Mouse (Mus musculus): ENCODE results near the gene Anp32a. TPM values are rescaled to one million over a fixed set of nuclear protein-coding genes. Genes with fewer than 3 reads are reported as not detected.

Anp32a gene
- total and polyA plus RNA-seq, 3 experiments, result 182 to 516 (median 362) TPM

DNA sequence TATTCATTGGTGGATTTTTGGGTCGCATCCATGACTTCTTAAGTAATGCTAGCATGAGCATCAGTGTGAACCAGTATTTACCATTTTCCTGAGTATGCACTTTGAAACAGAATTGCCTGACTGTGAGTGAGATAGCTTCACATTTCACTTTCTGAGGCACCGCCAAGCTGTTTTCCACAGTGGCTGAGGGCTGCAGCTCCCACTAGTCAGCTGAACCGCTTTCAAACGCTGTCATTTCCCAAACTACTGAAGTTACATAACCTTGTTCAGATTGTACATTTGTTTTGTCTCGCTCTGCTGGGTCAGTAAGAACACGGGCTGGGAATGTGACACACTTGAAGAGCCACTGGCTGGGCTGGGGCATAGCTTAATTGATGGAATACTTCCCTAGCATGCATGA, 25.5 kb upstream of the Anp32a start:
- H3K79me2 ChIP-seq (ENCODE audit: control insufficient read depth, insufficient read depth, low read length, poor library complexity), result no peaks in the 10 kb centered on the region
- H3K4me1 ChIP-seq (ENCODE audit: control insufficient read depth in 1 of 2, insufficient read depth in 2 of 2, low read length in 2 of 2), result no peaks in the 10 kb centered on the region
- TF ChIP-seq MXI1 (IDR thresholded peaks at IDR 0.05; ENCODE audit: low read depth, low read length), result no peak
- TF ChIP-seq ZC3H11A (IDR thresholded peaks at IDR 0.05; ENCODE audit: low read depth, low read length), result no peak
- TF ChIP-seq NRF1 (IDR thresholded peaks at IDR 0.05; ENCODE audit: insufficient read depth, low read depth, low read length, poor library complexity, severe bottlenecking), result no peak
- no peak for TF ChIP-seq HCFC1 (IDR thresholded peaks at IDR 0.05; ENCODE audit: low read depth, low read length)
- TF ChIP-seq USF1 (IDR thresholded peaks at IDR 0.05; ENCODE audit: low read depth, low read length), result no peak
- no peak for TF ChIP-seq JUND (IDR thresholded peaks at IDR 0.05; ENCODE audit: low read depth, low read length)
- TF ChIP-seq ZNF384 (IDR thresholded peaks at IDR 0.05; ENCODE audit: low read depth, low read length), result no peak
- no peak for TF ChIP-seq MEF2A (IDR thresholded peaks at IDR 0.05; ENCODE audit: extremely low read depth, insufficient replicate concordance, low read depth, low read length, poor library complexity, severe bottlenecking)
- TF ChIP-seq MYC (IDR thresholded peaks at IDR 0.05; ENCODE audit: low read depth, low read length), result no peak
- no peak for TF ChIP-seq TAL1 (IDR thresholded peaks at IDR 0.05; ENCODE audit: low read length)
- TF ChIP-seq EP300 (IDR thresholded peaks at IDR 0.05; ENCODE audit: low read depth in 1 of 2, low read length in 2 of 2), result no peak
- no peak for TF ChIP-seq SMC3 (IDR thresholded peaks at IDR 0.05; ENCODE audit: low read depth, low read length)
- no peak overlapping the region for H3K9ac ChIP-seq (ENCODE audit: control insufficient read depth, low read depth, low read length, poor library complexity, severe bottlenecking)
- no peak for DNase-seq (ENCODE audit: low read depth, low spot score)
- no peak overlapping the region for H3K27ac ChIP-seq (ENCODE audit: control insufficient read depth, low read depth, low read length)
- peaks cover 0 to 3% of the 10 kb centered on the region in 2 experiments; a peak in 3 of 4 replicates for H3K27me3 ChIP-seq (ENCODE audit: control insufficient read depth in 1 of 2, insufficient read depth in 2 of 2, low read length in 2 of 2)
- H3K36me3 ChIP-seq (ENCODE audit: control insufficient read depth in 1 of 2, insufficient read depth in 2 of 2, low read length in 2 of 2), result no peaks in the 10 kb centered on the region
- no peak overlapping the region for H3K4me3 ChIP-seq (ENCODE audit: control insufficient read depth in 1 of 2, insufficient read depth in 1 of 2, low read depth in 2 of 2, low read length in 2 of 2)
- H3K9me3 ChIP-seq (replicated peaks; ENCODE audit: insufficient read depth, low read length), result no peaks in the 10 kb centered on the region

DNA sequence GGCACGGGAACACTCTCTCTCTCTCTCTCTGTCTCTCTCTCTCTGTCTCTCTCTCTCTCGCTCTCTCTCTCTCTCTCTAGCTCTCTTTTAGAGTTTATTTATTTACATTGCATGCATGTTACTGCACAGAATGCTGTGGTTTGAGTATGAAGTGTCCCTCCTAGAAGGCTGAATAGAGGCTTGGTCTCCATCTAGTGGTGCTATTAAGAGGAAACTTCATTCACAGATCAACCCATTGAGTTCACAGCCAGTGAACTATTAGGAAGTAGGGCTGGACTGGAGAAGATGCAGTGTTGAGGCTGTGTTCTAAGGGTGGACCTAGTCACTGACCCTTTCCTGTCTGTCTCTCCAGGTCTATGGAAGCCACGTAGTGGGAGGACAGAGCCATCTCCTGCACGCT, 22.4 kb upstream of the Anp32a start:
- no peak overlapping the region for H3K27ac ChIP-seq (ENCODE audit: control insufficient read depth, low read depth, low read length)
- no peak for TF ChIP-seq EP300 (IDR thresholded peaks at IDR 0.05; ENCODE audit: low read depth in 1 of 2, low read length in 2 of 2)
- TF ChIP-seq POLR2A (IDR thresholded peaks at IDR 0.05; ENCODE audit: control insufficient read depth in 1 of 2, insufficient read depth in 1 of 2, low read depth in 1 of 2, low read length in 2 of 2, poor library complexity in 1 of 2), result no peak
- TF ChIP-seq POLR2AphosphoS5 (IDR thresholded peaks at IDR 0.05; ENCODE audit: borderline replicate concordance, low read depth, low read length), result no peak
- TF ChIP-seq SIN3A (IDR thresholded peaks at IDR 0.05; ENCODE audit: low read length), result no peak
- TF ChIP-seq SMC3 (IDR thresholded peaks at IDR 0.05; ENCODE audit: low read depth, low read length), result no peak
- TF ChIP-seq MEF2A (IDR thresholded peaks at IDR 0.05; ENCODE audit: extremely low read depth, insufficient replicate concordance, low read depth, low read length, poor library complexity, severe bottlenecking), result no peak
- no peak for TF ChIP-seq ZMIZ1 (IDR thresholded peaks at IDR 0.05; ENCODE audit: low read depth, low read length)
- no peak for TF ChIP-seq GABPA (IDR thresholded peaks at IDR 0.05; ENCODE audit: low read depth, low read length)
- no peak for TF ChIP-seq UBTF (IDR thresholded peaks at IDR 0.05; ENCODE audit: borderline replicate concordance, insufficient read depth, low read depth, low read length)
- no peak for TF ChIP-seq ETS1 (IDR thresholded peaks at IDR 0.05; ENCODE audit: low read depth, low read length)
- no peak for TF ChIP-seq HCFC1 (IDR thresholded peaks at IDR 0.05; ENCODE audit: low read depth, low read length)
- no peak for TF ChIP-seq MYB (IDR thresholded peaks at IDR 0.05; ENCODE audit: low read depth, low read length)
- TF ChIP-seq E2F4 (IDR thresholded peaks at IDR 0.05; ENCODE audit: borderline replicate concordance, low read depth, low read length), result no peak
- no peak for TF ChIP-seq TCF12 (IDR thresholded peaks at IDR 0.05; ENCODE audit: low read depth, low read length)
- no peak for TF ChIP-seq MAX (IDR thresholded peaks at IDR 0.05; ENCODE audit: low read length)
- no peak for TF ChIP-seq GATA1 (IDR thresholded peaks at IDR 0.05; ENCODE audit: low read depth, low read length)
- H3K9me3 ChIP-seq (replicated peaks; ENCODE audit: insufficient read depth, low read length), result no peaks in the 10 kb centered on the region
- no peak overlapping the region for H3K4me3 ChIP-seq (ENCODE audit: control insufficient read depth in 1 of 2, insufficient read depth in 1 of 2, low read depth in 2 of 2, low read length in 2 of 2)
- H3K79me2 ChIP-seq (ENCODE audit: control insufficient read depth, insufficient read depth, low read length, poor library complexity), result no peaks in the 10 kb centered on the region
- H3K27me3 ChIP-seq (ENCODE audit: control insufficient read depth in 1 of 2, insufficient read depth in 2 of 2, low read length in 2 of 2), result peaks cover 0 to 4% of the 10 kb centered on the region in 2 experiments; a peak in 3 of 4 replicates
- H3K4me1 ChIP-seq (ENCODE audit: control insufficient read depth in 1 of 2, insufficient read depth in 2 of 2, low read length in 2 of 2), result no peaks in the 10 kb centered on the region
- no peak overlapping the region for H3K9ac ChIP-seq (ENCODE audit: control insufficient read depth, low read depth, low read length, poor library complexity, severe bottlenecking)
- H3K36me3 ChIP-seq (ENCODE audit: control insufficient read depth in 1 of 2, insufficient read depth in 2 of 2, low read length in 2 of 2), result peaks cover 0 to 2% of the 10 kb centered on the region in 2 experiments; a peak in 1 of 4 replicates
- no peak for DNase-seq (ENCODE audit: low read depth, low spot score)

Measured in MEL (cell line).